Mouse (Mus musculus): Measurements from ENCODE around the gene Ntng1. TPM values are rescaled to one million over a fixed set of nuclear protein-coding genes. Genes with fewer than 3 reads are reported as not detected.
"Not testable (repeated sequence)": the region's sequence is repeated elsewhere in the genome, so short reads cannot be mapped to it uniquely, and the experiment has no call there.

Ntng1 gene
- polyA plus RNA-seq, 1 experiment: 0.05 TPM

GRCm38 (mm10) chr3:109775200-109775599 lies 368.6 kb downstream of the Ntng1 start:
- DNase-seq (ENCODE audit: low read depth in 1 of 2, low spot score in 2 of 2): no peak
- no peaks in the 10 kb centered on the region for H3K27me3 ChIP-seq (ENCODE audit: control insufficient read depth, insufficient read depth, low read length)
- H3K27ac ChIP-seq (ENCODE audit: insufficient read depth, low read length): no peak overlapping the region
- TF ChIP-seq CTCF (IDR thresholded peaks at IDR 0.05; ENCODE audit: extremely low read depth, insufficient read depth, insufficient read length, insufficient replicate concordance): no peak
- no peak for TF ChIP-seq POLR2A (IDR thresholded peaks at IDR 0.05; ENCODE audit: low read depth, low read length)
- no peaks in the 10 kb centered on the region for H3K4me1 ChIP-seq (ENCODE audit: control insufficient read depth, insufficient read depth, insufficient read length)
- no peak overlapping the region for H3K4me3 ChIP-seq (ENCODE audit: extremely low read depth, insufficient read depth, insufficient read length)
- no peaks in the 10 kb centered on the region for H3K36me3 ChIP-seq (ENCODE audit: control insufficient read depth, insufficient read depth, low read length)
- 84% methylated on average over 2 of the region's 2 CpGs for WGBS

- 95% methylated on average over 14 of the region's 14 CpGs for WGBS
- H3K4me1 ChIP-seq (ENCODE audit: control insufficient read depth, insufficient read depth, insufficient read length): no peaks in the 10 kb centered on the region
- TF ChIP-seq CTCF (IDR thresholded peaks at IDR 0.05; ENCODE audit: extremely low read depth, insufficient read depth, insufficient read length, insufficient replicate concordance): no peak
- TF ChIP-seq POLR2A (IDR thresholded peaks at IDR 0.05; ENCODE audit: low read depth, low read length): no peak
Measured at GRCm38 (mm10) chr3:109772120-109772519, 371.7 kb downstream of the Ntng1 start.

GRCm38 (mm10) chr3:109766939-109767338 lies 376.9 kb downstream of the Ntng1 start:
- no peak for TF ChIP-seq CTCF (IDR thresholded peaks at IDR 0.05; ENCODE audit: extremely low read depth, insufficient read depth, insufficient read length, insufficient replicate concordance)
- WGBS: 94% methylated on average over 3 of the region's 3 CpGs
- Histone ChIP-seq H3K27ac (ENCODE audit: insufficient read depth, low read length) (no peak overlapping the region), H3K4me1 (ENCODE audit: control insufficient read depth, insufficient read depth, insufficient read length) (no peaks in the 10 kb centered on the region), H3K4me3 (ENCODE audit: extremely low read depth, insufficient read depth, insufficient read length) (no peak overlapping the region), H3K27me3 (ENCODE audit: control insufficient read depth, insufficient read depth, low read length) (no peaks in the 10 kb centered on the region), H3K36me3 (ENCODE audit: control insufficient read depth, insufficient read depth, low read length) (no peaks in the 10 kb centered on the region)
- DNase-seq (ENCODE audit: low read depth in 1 of 2, low spot score in 2 of 2): no peak

More at GRCm38 (mm10) chr3:109772120-109772519, 371.7 kb downstream of the Ntng1 start:
- Histone ChIP-seq H3K27ac (ENCODE audit: insufficient read depth, low read length) (no peak overlapping the region), H3K36me3 (ENCODE audit: control insufficient read depth, insufficient read depth, low read length) (no peaks in the 10 kb centered on the region), H3K4me3 (ENCODE audit: extremely low read depth, insufficient read depth, insufficient read length) (no peak overlapping the region), H3K27me3 (ENCODE audit: control insufficient read depth, insufficient read depth, low read length) (no peaks in the 10 kb centered on the region)
- DNase-seq (ENCODE audit: low read depth in 1 of 2, low spot score in 2 of 2): no peak

GRCm38 (mm10) chr3:109765608-109766007 lies 378.2 kb downstream of the Ntng1 start:
- no peak for DNase-seq (ENCODE audit: low read depth in 1 of 2, low spot score in 2 of 2)
- WGBS: 74% methylated on average over 2 of the region's 2 CpGs
- Histone ChIP-seq H3K4me3 (ENCODE audit: extremely low read depth, insufficient read depth, insufficient read length) (no peak overlapping the region), H3K4me1 (ENCODE audit: control insufficient read depth, insufficient read depth, insufficient read length) (no peaks in the 10 kb centered on the region), H3K36me3 (ENCODE audit: control insufficient read depth, insufficient read depth, low read length) (no peaks in the 10 kb centered on the region), H3K27ac (ENCODE audit: insufficient read depth, low read length) (no peak overlapping the region), H3K27me3 (ENCODE audit: control insufficient read depth, insufficient read depth, low read length) (no peaks in the 10 kb centered on the region)
- TF ChIP-seq CTCF (IDR thresholded peaks at IDR 0.05; ENCODE audit: extremely low read depth, insufficient read depth, insufficient read length, insufficient replicate concordance): no peak
- TF ChIP-seq POLR2A (IDR thresholded peaks at IDR 0.05; ENCODE audit: low read depth, low read length): no peak

GRCm38 (mm10) chr3:109765141-109765540 lies 378.7 kb downstream of the Ntng1 start:
- no peaks in the 10 kb centered on the region for H3K36me3 ChIP-seq (ENCODE audit: control insufficient read depth, insufficient read depth, low read length)
- DNase-seq (ENCODE audit: low read depth in 1 of 2, low spot score in 2 of 2): no peak
- TF ChIP-seq POLR2A (IDR thresholded peaks at IDR 0.05; ENCODE audit: low read depth, low read length) (no peak), CTCF (IDR thresholded peaks at IDR 0.05; ENCODE audit: extremely low read depth, insufficient read depth, insufficient read length, insufficient replicate concordance) (no peak)
- H3K4me3 ChIP-seq (ENCODE audit: extremely low read depth, insufficient read depth, insufficient read length): no peak overlapping the region
- no peaks in the 10 kb centered on the region for H3K4me1 ChIP-seq (ENCODE audit: control insufficient read depth, insufficient read depth, insufficient read length)
- no peaks in the 10 kb centered on the region for H3K27me3 ChIP-seq (ENCODE audit: control insufficient read depth, insufficient read depth, low read length)
- WGBS: 82% methylated on average over 4 of the region's 4 CpGs
- H3K27ac ChIP-seq (ENCODE audit: insufficient read depth, low read length): no peak overlapping the region

- 88% methylated on average over 2 of the region's 2 CpGs for WGBS
- no peak for DNase-seq (ENCODE audit: low read depth in 1 of 2, low spot score in 2 of 2)
- TF ChIP-seq POLR2A (IDR thresholded peaks at IDR 0.05; ENCODE audit: low read depth, low read length): no peak
- TF ChIP-seq CTCF (IDR thresholded peaks at IDR 0.05; ENCODE audit: extremely low read depth, insufficient read depth, insufficient read length, insufficient replicate concordance): no peak
- Histone ChIP-seq H3K27me3 (ENCODE audit: control insufficient read depth, insufficient read depth, low read length) (no peaks in the 10 kb centered on the region), H3K4me1 (ENCODE audit: control insufficient read depth, insufficient read depth, insufficient read length) (no peaks in the 10 kb centered on the region), H3K4me3 (ENCODE audit: extremely low read depth, insufficient read depth, insufficient read length) (no peak overlapping the region), H3K36me3 (ENCODE audit: control insufficient read depth, insufficient read depth, low read length) (no peaks in the 10 kb centered on the region), H3K27ac (ENCODE audit: insufficient read depth, low read length) (no peak overlapping the region)
Measured at GRCm38 (mm10) chr3:109756426-109756825, 387.4 kb downstream of the Ntng1 start.

- not testable (repeated sequence) for H3K4me1 ChIP-seq (ENCODE audit: control insufficient read depth, insufficient read depth, insufficient read length); H3K27me3 ChIP-seq (ENCODE audit: control insufficient read depth, insufficient read depth, low read length); H3K27ac ChIP-seq (ENCODE audit: insufficient read depth, low read length); H3K4me3 ChIP-seq (ENCODE audit: extremely low read depth, insufficient read depth, insufficient read length); H3K36me3 ChIP-seq (ENCODE audit: control insufficient read depth, insufficient read depth, low read length); DNase-seq (ENCODE audit: low read depth in 1 of 2, low spot score in 2 of 2)
- WGBS: 6% methylated on average over 3 of the region's 3 CpGs
Measured at GRCm38 (mm10) chr3:109747593-109747992, 396.2 kb downstream of the Ntng1 start.
